Mouse (Mus musculus) T-cell, adult 2 months (primary cell): ENCODE data around the gene F10.
"Not testable (repeated sequence)": the region's sequence is repeated elsewhere in the genome, so short reads cannot be mapped to it uniquely, and the experiment has no call there.

Experiments
- DNase-seq: peaks from one replicate; pipeline ENCODE4 v3.0.0; 2022; ENCODE audit warnings: low spot score

F10 gene

GRCm38 (mm10) chr8:13060441-13061150 is 23.5 kb downstream of the F10 start, which contains the start of gene Proz:
Proz (plus strand) TSS chr8:13060914.
- DNase-seq: no peak

GRCm38 (mm10) chr8:13063112-13063511 is 26.0 kb downstream of the F10 start:
- no peak for DNase-seq

GRCm38 (mm10) chr8:13073255-13073654 is 36.1 kb downstream of the F10 start:
- no peak for DNase-seq

GRCm38 (mm10) chr8:13075044-13075443 is 37.9 kb downstream of the F10 start:
- DNase-seq: no peak

- not testable (repeated sequence) for DNase-seq
These were observed 38.5 kb downstream of the F10 start for GRCm38 (mm10) chr8:13075579-13075978.

- DNase-seq: no peak
These were observed 40.4 kb downstream of the F10 start for GRCm38 (mm10) chr8:13077542-13077941.

- peak; percentile 87 for DNase-seq
These were observed 67.6 kb downstream of the F10 start for GRCm38 (mm10) chr8:13104691-13105086.

- peak; percentile 98 for DNase-seq
These were observed 68.2 kb downstream of the F10 start, which contains the start of the genes Pcid2 and Cul4a for GRCm38 (mm10) chr8:13105087-13105881. Pcid2 (minus strand) TSS chr8:13105459. Cul4a (plus strand) TSS chr8:13105621.

- DNase-seq: peak; percentile 34
These were observed 68.9 kb downstream of the F10 start for GRCm38 (mm10) chr8:13105908-13106551.
